Mouse (Mus musculus): ENCODE data around the gene Sh3glb2.

The Sh3glb2 gene

GRCm38 (mm10) chr2:30379307-30379706 lies 20.2 kb upstream of the Sh3glb2 start:
- DNase-seq: no peak

- no peak for DNase-seq
Observed at GRCm38 (mm10) chr2:30377721-30378120, 18.6 kb upstream of the Sh3glb2 start.

GRCm38 (mm10) chr2:30375893-30376292 lies 16.8 kb upstream of the Sh3glb2 start:
- no peak for DNase-seq

GRCm38 (mm10) chr2:30372726-30373125 lies 13.6 kb upstream of the Sh3glb2 start:
- DNase-seq: no peak

GRCm38 (mm10) chr2:30371544-30371943 lies 12.4 kb upstream of the Sh3glb2 start:
- no peak for DNase-seq

GRCm38 (mm10) chr2:30366203-30366602 lies 7.1 kb upstream of the Sh3glb2 start:
- DNase-seq: no peak

- no peak for DNase-seq
Observed at GRCm38 (mm10) chr2:30365281-30366069, 6.3 kb upstream of the Sh3glb2 start.

GRCm38 (mm10) chr2:30363773-30364650 lies 4.9 kb upstream of the Sh3glb2 start, which contains the start of gene Miga2:
Miga2 (plus strand) TSS chr2:30364233.
- peak; percentile 96 for DNase-seq

GRCm38 (mm10) chr2:30362865-30363264 lies 3.7 kb upstream of the Sh3glb2 start:
- DNase-seq: no peak

- DNase-seq: no peak
Observed at GRCm38 (mm10) chr2:30360626-30361025, 1.5 kb upstream of the Sh3glb2 start.

GRCm38 (mm10) chr2:30357552-30358510 lies 1.3 kb downstream of the Sh3glb2 start:
- DNase-seq: peak; percentile 27

GRCm38 (mm10) chr2:30356906-30357305 lies 2.2 kb downstream of the Sh3glb2 start:
- no peak for DNase-seq

- no peak for DNase-seq
Observed at GRCm38 (mm10) chr2:30356266-30356665, 2.9 kb downstream of the Sh3glb2 start.

- DNase-seq: no peak
Observed at GRCm38 (mm10) chr2:30355861-30356260, 3.3 kb downstream of the Sh3glb2 start.

GRCm38 (mm10) chr2:30351149-30351548 lies 8.0 kb downstream of the Sh3glb2 start:
- no peak for DNase-seq

- DNase-seq: no peak
Observed at GRCm38 (mm10) chr2:30349196-30349595, 9.9 kb downstream of the Sh3glb2 start.

- DNase-seq: no peak
Observed at GRCm38 (mm10) chr2:30345971-30346676, 13.0 kb downstream of the Sh3glb2 start.

GRCm38 (mm10) chr2:30343601-30344137 lies 15.5 kb downstream of the Sh3glb2 start:
- DNase-seq: no peak

- DNase-seq: no peak
Observed at GRCm38 (mm10) chr2:30342544-30342943, 16.6 kb downstream of the Sh3glb2 start.

GRCm38 (mm10) chr2:30342061-30342460 lies 17.1 kb downstream of the Sh3glb2 start:
- DNase-seq: no peak

- DNase-seq: no peak
Observed at GRCm38 (mm10) chr2:30337179-30337578, 22.0 kb downstream of the Sh3glb2 start.

Data from thymus, postnatal 14 days (tissue).